Mouse (Mus musculus): Measurements from ENCODE around the gene Ccl1. TPM values are rescaled to one million over a fixed set of nuclear protein-coding genes. Genes with fewer than 3 reads are reported as not detected.

Gene Ccl1
- polyA plus RNA-seq, 1 experiment from 2014 or later, result not detected

DNA sequence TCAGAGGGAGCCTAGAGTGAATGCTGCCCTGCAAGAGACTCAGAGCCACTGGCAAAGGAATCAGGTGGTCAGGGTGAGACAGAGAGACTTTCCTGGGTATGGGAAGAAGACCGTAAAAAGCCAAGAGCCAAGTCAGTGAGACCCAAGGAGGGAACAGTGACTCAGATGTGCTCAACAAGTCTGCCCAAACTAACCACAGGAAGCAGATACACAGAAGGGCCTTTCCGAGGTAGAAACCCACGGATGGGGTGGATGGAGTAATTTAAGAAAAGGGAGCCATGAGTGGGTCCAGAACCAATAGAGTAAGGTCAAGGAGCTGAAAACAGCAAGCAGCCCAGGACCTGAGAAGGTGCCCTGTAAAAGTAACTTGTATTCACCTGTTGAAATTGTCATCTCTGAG is 101.8 kb downstream of the Ccl1 start:
- WGBS, result 91% methylated on average over 3 of the region's 3 CpGs
- no peak for ATAC-seq (ENCODE audit: low FRiP score, low read depth)
- Histone ChIP-seq H3K9ac (no peak overlapping the region), H3K27ac (no peak overlapping the region), H3K4me1 (no peaks in the 10 kb centered on the region), H3K27me3 (replicated peaks) (no peaks in the 10 kb centered on the region), H3K4me2 (replicated peaks) (no peak overlapping the region), H3K4me3 (no peak overlapping the region), H3K9me3 (no peaks in the 10 kb centered on the region), H3K36me3 (no peaks in the 10 kb centered on the region)

- H3K27me3 ChIP-seq (replicated peaks), result no peaks in the 10 kb centered on the region
- no peak for ATAC-seq (ENCODE audit: low FRiP score, low read depth)
- no peaks in the 10 kb centered on the region for H3K4me1 ChIP-seq
- H3K4me2 ChIP-seq (replicated peaks), result no peak overlapping the region
- no peak overlapping the region for H3K27ac ChIP-seq
- H3K9ac ChIP-seq, result no peak overlapping the region
- WGBS, result 82% methylated on average over 3 of the region's 3 CpGs
- H3K36me3 ChIP-seq, result no peaks in the 10 kb centered on the region
- no peak overlapping the region for H3K4me3 ChIP-seq
- H3K9me3 ChIP-seq, result no peaks in the 10 kb centered on the region
Observed at GRCm38 (mm10) chr11:82197774-82198173, 107.7 kb downstream of the Ccl1 start.

- Histone ChIP-seq H3K9me3 (no peaks in the 10 kb centered on the region), H3K27ac (no peak overlapping the region), H3K9ac (no peak overlapping the region), H3K4me3 (no peak overlapping the region), H3K4me2 (replicated peaks) (no peak overlapping the region), H3K4me1 (no peaks in the 10 kb centered on the region), H3K36me3 (no peaks in the 10 kb centered on the region), H3K27me3 (replicated peaks) (no peaks in the 10 kb centered on the region)
- no peak for ATAC-seq (ENCODE audit: low FRiP score, low read depth)
- 51% methylated on average over 2 of the region's 2 CpGs for WGBS
Observed at GRCm38 (mm10) chr11:82194980-82195379, 110.5 kb downstream of the Ccl1 start.

GRCm38 (mm10) chr11:82193826-82194225 is 111.7 kb downstream of the Ccl1 start:
- H3K27ac ChIP-seq, result no peak overlapping the region
- H3K27me3 ChIP-seq (replicated peaks), result no peaks in the 10 kb centered on the region
- H3K4me2 ChIP-seq (replicated peaks), result no peak overlapping the region
- no peaks in the 10 kb centered on the region for H3K9me3 ChIP-seq
- H3K4me1 ChIP-seq, result no peaks in the 10 kb centered on the region
- no peak for ATAC-seq (ENCODE audit: low FRiP score, low read depth)
- no peak overlapping the region for H3K9ac ChIP-seq
- no peaks in the 10 kb centered on the region for H3K36me3 ChIP-seq
- H3K4me3 ChIP-seq, result no peak overlapping the region
- WGBS, result 85% methylated on average over 9 of the region's 9 CpGs

DNA sequence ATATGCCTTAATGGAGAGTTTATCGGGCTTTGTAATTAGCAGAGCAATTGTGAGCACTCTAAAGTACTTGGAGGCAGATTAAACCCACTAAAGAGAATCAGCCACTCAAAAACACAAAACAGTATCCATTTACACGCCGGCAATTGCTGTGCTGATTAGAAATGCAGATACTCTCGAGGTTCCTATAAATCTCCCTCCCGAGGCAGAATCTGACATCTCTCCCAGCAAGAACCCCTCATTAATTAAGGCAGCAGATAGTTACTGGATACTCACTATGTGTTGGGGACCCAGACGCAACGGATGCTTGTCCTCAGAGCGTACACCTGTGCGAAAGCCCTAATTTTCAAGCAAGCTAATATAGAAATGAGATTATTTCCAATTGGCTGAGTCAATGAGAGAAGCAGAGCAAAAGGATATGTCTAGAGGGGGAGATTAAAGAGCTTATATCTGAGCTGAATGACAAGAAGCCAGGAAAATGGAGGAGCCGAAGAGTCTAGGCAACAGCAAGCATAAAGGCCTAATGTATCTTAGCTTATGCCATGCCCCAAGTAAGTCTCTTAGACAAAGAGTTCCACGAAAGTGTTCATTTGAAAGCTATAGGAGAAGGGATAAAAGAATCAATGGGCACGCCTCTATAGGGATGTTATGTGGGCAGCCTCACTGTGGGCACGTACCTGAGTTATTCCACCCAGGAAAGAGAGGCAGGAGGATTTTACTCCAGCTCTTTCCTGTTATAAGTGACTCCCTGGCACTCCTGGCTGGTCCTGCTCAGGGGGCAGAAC is 115.5 kb downstream of the Ccl1 start:
- Histone ChIP-seq H3K36me3 (no peaks in the 10 kb centered on the region), H3K27me3 (replicated peaks) (no peaks in the 10 kb centered on the region), H3K4me3 (no peak overlapping the region), H3K9me3 (no peaks in the 10 kb centered on the region), H3K4me2 (replicated peaks) (no peak overlapping the region), H3K27ac (no peak overlapping the region), H3K4me1 (no peaks in the 10 kb centered on the region), H3K9ac (no peak overlapping the region)
- WGBS, result 40% methylated on average over 13 of the region's 13 CpGs
- peak; percentile 29; the same call in 1 of the 2 replicates for ATAC-seq (ENCODE audit: low FRiP score, low read depth)

GRCm38 (mm10) chr11:82185684-82186083 is 119.8 kb downstream of the Ccl1 start:
- no peak for ATAC-seq (ENCODE audit: low FRiP score, low read depth)
- no peaks in the 10 kb centered on the region for H3K4me1 ChIP-seq
- H3K9ac ChIP-seq, result no peak overlapping the region
- WGBS, result 84% methylated on average over 3 of the region's 3 CpGs
- H3K4me2 ChIP-seq (replicated peaks), result no peak overlapping the region
- H3K27me3 ChIP-seq (replicated peaks), result no peaks in the 10 kb centered on the region
- no peak overlapping the region for H3K27ac ChIP-seq
- H3K36me3 ChIP-seq, result no peaks in the 10 kb centered on the region
- H3K9me3 ChIP-seq, result no peaks in the 10 kb centered on the region
- no peak overlapping the region for H3K4me3 ChIP-seq

DNA sequence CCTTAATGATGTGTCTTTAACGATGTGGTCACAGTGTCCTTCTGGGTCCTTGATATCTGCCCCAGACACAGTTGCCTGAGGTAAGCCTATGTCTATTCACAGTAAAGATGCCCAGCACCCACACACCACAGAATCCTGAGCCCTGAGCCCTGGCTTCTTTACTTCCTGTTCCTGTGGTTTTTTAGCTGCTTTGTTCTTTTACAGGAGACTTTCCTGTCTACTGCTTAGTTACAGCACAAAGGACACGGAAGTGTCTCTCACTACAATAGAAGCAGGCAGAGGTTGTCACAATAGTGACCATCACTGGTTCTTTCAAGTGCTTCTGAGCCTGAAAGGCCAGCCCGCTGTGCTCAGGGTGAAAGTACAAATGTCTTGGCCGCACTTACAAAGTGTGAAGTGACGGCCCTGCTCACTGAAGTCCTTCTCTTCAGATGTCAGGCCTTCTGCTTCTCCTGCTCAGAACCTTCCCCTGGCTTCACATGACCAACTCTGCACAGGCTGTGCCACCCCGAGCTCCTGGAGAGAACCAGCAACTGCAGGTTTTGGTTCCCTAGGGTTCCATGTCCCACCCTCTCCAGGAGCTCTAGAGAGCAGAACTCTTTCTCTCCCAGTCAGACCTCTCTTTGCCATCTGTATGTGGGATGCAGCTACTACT is 122.1 kb downstream of the Ccl1 start:
- Histone ChIP-seq H3K9ac (no peak overlapping the region), H3K27ac (no peak overlapping the region), H3K4me1 (no peaks in the 10 kb centered on the region), H3K4me2 (replicated peaks) (no peak overlapping the region), H3K4me3 (no peak overlapping the region), H3K27me3 (replicated peaks) (no peaks in the 10 kb centered on the region), H3K36me3 (no peaks in the 10 kb centered on the region), H3K9me3 (no peaks in the 10 kb centered on the region)
- 57% methylated on average over 6 of the region's 6 CpGs for WGBS
- no peak for ATAC-seq (ENCODE audit: low FRiP score, low read depth)

GRCm38 (mm10) chr11:82182401-82182800 is 123.1 kb downstream of the Ccl1 start:
- no peaks in the 10 kb centered on the region for H3K9me3 ChIP-seq
- no peaks in the 10 kb centered on the region for H3K27me3 ChIP-seq (replicated peaks)
- no peaks in the 10 kb centered on the region for H3K4me1 ChIP-seq
- H3K4me3 ChIP-seq, result no peak overlapping the region
- H3K4me2 ChIP-seq (replicated peaks), result no peak overlapping the region
- no peaks in the 10 kb centered on the region for H3K36me3 ChIP-seq
- WGBS, result 87% methylated on average over 6 of the region's 6 CpGs
- no peak overlapping the region for H3K9ac ChIP-seq
- no peak for ATAC-seq (ENCODE audit: low FRiP score, low read depth)
- H3K27ac ChIP-seq, result no peak overlapping the region

DNA sequence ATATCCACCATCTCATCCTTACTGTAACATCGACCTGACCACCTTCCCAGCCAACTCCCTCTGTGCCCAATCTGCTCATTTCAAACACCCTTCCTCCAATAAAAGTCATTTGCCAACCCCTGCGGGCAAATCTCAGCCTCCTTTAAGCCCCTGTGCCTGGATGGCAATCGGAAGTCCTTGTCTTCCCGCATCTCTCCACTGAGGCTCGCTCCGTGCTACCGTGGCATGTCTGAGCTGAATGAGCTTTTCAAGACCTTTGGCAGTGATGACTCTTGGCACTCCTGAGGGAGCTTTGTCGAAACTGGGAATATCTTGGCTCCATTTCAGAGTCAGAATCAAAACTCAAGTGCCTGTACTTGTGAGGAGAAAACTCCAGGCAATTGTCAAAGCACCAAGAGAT is 124.2 kb downstream of the Ccl1 start:
- no peak for ATAC-seq (ENCODE audit: low FRiP score, low read depth)
- WGBS, result 86% methylated on average over 8 of the region's 8 CpGs
- H3K27me3 ChIP-seq (replicated peaks), result no peaks in the 10 kb centered on the region
- H3K9me3 ChIP-seq, result no peaks in the 10 kb centered on the region
- H3K4me1 ChIP-seq, result no peaks in the 10 kb centered on the region
- no peaks in the 10 kb centered on the region for H3K36me3 ChIP-seq
- H3K9ac ChIP-seq, result no peak overlapping the region
- H3K4me3 ChIP-seq, result no peak overlapping the region
- H3K4me2 ChIP-seq (replicated peaks), result no peak overlapping the region
- no peak overlapping the region for H3K27ac ChIP-seq

DNA sequence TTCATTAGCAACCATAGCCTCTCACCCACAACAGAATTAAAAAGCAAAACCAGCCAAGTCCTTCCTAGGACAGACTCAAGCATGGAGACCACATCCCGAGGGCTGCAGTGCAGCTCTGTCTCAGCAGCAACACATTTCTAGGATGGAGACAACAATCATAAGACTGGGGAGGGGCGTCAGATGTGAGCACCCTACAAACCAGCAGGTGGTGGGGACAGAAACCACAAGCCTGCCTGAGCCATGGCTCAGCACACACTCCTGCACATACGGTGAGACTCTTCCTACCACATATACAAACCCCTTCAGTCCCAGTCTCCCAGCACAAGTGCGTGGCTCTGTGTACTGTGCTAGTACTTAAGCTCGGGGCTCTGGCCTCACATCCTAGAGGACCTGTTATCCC is 127.3 kb downstream of the Ccl1 start:
- Histone ChIP-seq H3K9me3 (no peaks in the 10 kb centered on the region), H3K9ac (no peak overlapping the region), H3K4me2 (replicated peaks) (no peak overlapping the region), H3K36me3 (no peaks in the 10 kb centered on the region), H3K4me1 (no peaks in the 10 kb centered on the region), H3K27me3 (replicated peaks) (no peaks in the 10 kb centered on the region), H3K4me3 (no peak overlapping the region), H3K27ac (no peak overlapping the region)
- 80% methylated on average over 5 of the region's 5 CpGs for WGBS
- ATAC-seq (ENCODE audit: low FRiP score, low read depth), result no peak

GRCm38 (mm10) chr11:82177711-82178110 is 127.8 kb downstream of the Ccl1 start:
- ATAC-seq (ENCODE audit: low FRiP score, low read depth), result 0 out of 2 replicates have a peak, but pooled peaks have one; percentile 25
- H3K4me1 ChIP-seq, result no peaks in the 10 kb centered on the region
- H3K9me3 ChIP-seq, result no peaks in the 10 kb centered on the region
- no peaks in the 10 kb centered on the region for H3K36me3 ChIP-seq
- H3K4me3 ChIP-seq, result no peak overlapping the region
- no peak overlapping the region for H3K4me2 ChIP-seq (replicated peaks)
- H3K27me3 ChIP-seq (replicated peaks), result no peaks in the 10 kb centered on the region
- H3K27ac ChIP-seq, result no peak overlapping the region
- WGBS, result 30% methylated on average over 5 of the region's 5 CpGs
- H3K9ac ChIP-seq, result no peak overlapping the region

GRCm38 (mm10) chr11:82174794-82175193 is 130.7 kb downstream of the Ccl1 start:
- ATAC-seq (ENCODE audit: low FRiP score, low read depth), result no peak
- Histone ChIP-seq H3K27ac (no peak overlapping the region), H3K4me3 (no peak overlapping the region), H3K36me3 (no peaks in the 10 kb centered on the region), H3K4me1 (no peaks in the 10 kb centered on the region), H3K9me3 (no peaks in the 10 kb centered on the region), H3K27me3 (replicated peaks) (no peaks in the 10 kb centered on the region), H3K4me2 (replicated peaks) (no peak overlapping the region), H3K9ac (no peak overlapping the region)
- WGBS, result 22% methylated on average over 3 of the region's 3 CpGs

DNA sequence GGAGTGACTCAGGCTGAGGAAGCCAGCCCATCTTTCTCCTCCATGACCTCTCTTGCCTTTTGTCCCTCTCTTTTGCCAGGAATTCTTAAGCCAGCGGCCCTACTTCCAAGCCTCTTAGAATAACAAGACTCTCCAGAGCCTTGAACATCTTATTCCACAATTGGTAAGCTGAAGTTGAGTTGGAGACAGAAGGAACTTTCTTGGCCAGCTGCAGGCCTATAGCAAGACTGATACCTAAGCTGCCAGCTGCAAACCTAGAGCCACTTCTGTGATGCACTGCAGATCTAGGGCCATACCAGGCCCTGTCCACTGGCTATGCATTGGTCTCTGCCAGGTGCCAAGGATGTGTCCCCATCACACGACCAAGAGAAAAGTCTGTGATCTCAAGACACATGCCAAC is 132.0 kb downstream of the Ccl1 start:
- H3K36me3 ChIP-seq, result no peaks in the 10 kb centered on the region
- no peaks in the 10 kb centered on the region for H3K4me1 ChIP-seq
- no peak overlapping the region for H3K27ac ChIP-seq
- no peaks in the 10 kb centered on the region for H3K27me3 ChIP-seq (replicated peaks)
- H3K4me3 ChIP-seq, result no peak overlapping the region
- no peaks in the 10 kb centered on the region for H3K9me3 ChIP-seq
- no peak overlapping the region for H3K4me2 ChIP-seq (replicated peaks)
- ATAC-seq (ENCODE audit: low FRiP score, low read depth), result no peak
- H3K9ac ChIP-seq, result no peak overlapping the region
- 85% methylated on average over 2 of the region's 2 CpGs for WGBS

All from neural tube, embryonic 12.5 days (tissue).